Mouse (Mus musculus): ENCODE measurements at regions not wholly inside any gene's neighbourhood (a gene's known extent, or its start where the extent isn't known, plus 50 kb on each side); places are given as distances from the start of the nearest gene placed in this dataset.

- no peak for DNase-seq (ENCODE audit: low spot score)
Measured at GRCm38 (mm10) chr17:9484098-9484497, 62.2 kb downstream of the Gm17728 start.

GRCm38 (mm10) chr17:9484566-9484965 lies 62.7 kb downstream of the Gm17728 start:
- DNase-seq (ENCODE audit: low spot score), result no peak

- DNase-seq (ENCODE audit: low spot score), result no peak
Measured at GRCm38 (mm10) chr17:9529340-9529739, 107.5 kb downstream of the Gm17728 start.

GRCm38 (mm10) chr17:9536090-9536489 lies 114.2 kb downstream of the Gm17728 start:
- no peak for DNase-seq (ENCODE audit: low spot score)

- no peak for DNase-seq (ENCODE audit: low spot score)
Measured at GRCm38 (mm10) chr17:9538371-9538770, 116.5 kb downstream of the Gm17728 start.

GRCm38 (mm10) chr17:9540156-9540555 lies 118.3 kb downstream of the Gm17728 start:
- no peak for DNase-seq (ENCODE audit: low spot score)

- DNase-seq (ENCODE audit: low spot score), result no peak
Measured at GRCm38 (mm10) chr17:9543224-9543797, 121.5 kb downstream of the Gm17728 start.

GRCm38 (mm10) chr17:9557544-9557943 lies 112.0 kb downstream of the Pabpc6 start:
- no peak for DNase-seq (ENCODE audit: low spot score)

- no peak for DNase-seq (ENCODE audit: low spot score)
Measured at GRCm38 (mm10) chr17:9566846-9567245, 102.7 kb downstream of the Pabpc6 start.

- DNase-seq (ENCODE audit: low spot score), result peak; percentile 36
Measured at GRCm38 (mm10) chr17:9579401-9580371, 89.8 kb downstream of the Pabpc6 start.

GRCm38 (mm10) chr17:9598131-9598530 lies 71.4 kb downstream of the Pabpc6 start:
- no peak for DNase-seq (ENCODE audit: low spot score)

- no peak for DNase-seq (ENCODE audit: low spot score)
Measured at GRCm38 (mm10) chr17:9600459-9600858, 69.1 kb downstream of the Pabpc6 start.

Data from layer of hippocampus, adult 11-12 months (tissue).